Mouse (Mus musculus) CH12.LX (cell line): ENCODE measurements around the gene Rpusd4. TPM values are rescaled to one million over a fixed set of nuclear protein-coding genes. Genes with fewer than 3 reads are reported as not detected.

Source experiments
- DNase-seq: peaks from one replicate; pipeline ENCODE4 v3.0.0-alpha.2; 2013; ENCODE audit errors: extremely low read depth
- H3K27ac ChIP-seq: 2 replicates; pipeline ENCODE4 v1.5.1; 2012; ENCODE audit warnings: low read depth, mild to moderate bottlenecking, control low read depth, moderate library complexity; ENCODE audit not compliant: insufficient read depth
- H3K27me3 ChIP-seq: replicated peaks from 2 replicates; pipeline ENCODE3; 2012; ENCODE audit warnings: inconsistent platforms
- H3K36me3 ChIP-seq, 2 experiments: replicated peaks in 1 of 2; 2 replicates each; pipeline versions ENCODE3 to v1.6.1; 2012; ENCODE audit warnings: inconsistent platforms in 1 of 2, low read length in 1 of 2, mild to moderate bottlenecking in 1 of 2, mixed read lengths in 1 of 2, moderate library complexity in 1 of 2; ENCODE audit not compliant: control insufficient read depth in 1 of 2, insufficient read depth in 1 of 2
- H3K4me1 ChIP-seq, 2 experiments: 2 replicates each; pipeline ENCODE4 v1.6.1; 2012; ENCODE audit warnings: inconsistent platforms in 1 of 2, moderate library complexity in 1 of 2; ENCODE audit not compliant: insufficient read depth in 2 of 2, control insufficient read depth in 1 of 2
- H3K4me2 ChIP-seq: 2 replicates; pipeline ENCODE4 v1.6.1; 2012; ENCODE audit warnings: low read depth, mild to moderate bottlenecking, control low read depth; ENCODE audit not compliant: poor library complexity, insufficient read depth, severe bottlenecking
- H3K4me3 ChIP-seq, 3 experiments: fragments of 150-350 bp in 1 of 3; sonication (generic) in 1 of 3; replicated peaks in 1 of 3; 2 replicates each; pipeline versions ENCODE3 to v1.5.1; 2011 to 2012; ENCODE audit warnings: low read depth in 2 of 3, low read length in 2 of 3, mild to moderate bottlenecking in 2 of 3, moderate library complexity in 2 of 3, control low read depth in 1 of 3, improper control_type of control experiment in 1 of 3, inconsistent platforms in 1 of 3, mixed read lengths in 1 of 3; ENCODE audit not compliant: poor library complexity in 1 of 3
- H3K79me2 ChIP-seq: replicated peaks from 2 replicates; pipeline ENCODE4 v1.6.1; 2012; ENCODE audit warnings: mild to moderate bottlenecking, moderate library complexity; ENCODE audit not compliant: control insufficient read depth, poor library complexity, insufficient read depth, severe bottlenecking; ENCODE audit errors: extremely low read depth
- H3K9ac ChIP-seq: 2 replicates; pipeline ENCODE4 v1.6.1; 2012; ENCODE audit warnings: low read depth, mild to moderate bottlenecking, control low read depth, moderate library complexity; ENCODE audit not compliant: insufficient read depth
- H3K9me3 ChIP-seq: replicated peaks from 2 replicates; pipeline ENCODE3; 2012; ENCODE audit warnings: low read length, inconsistent platforms, mixed read lengths
- BHLHE40 ChIP-seq: IDR thresholded peaks from 2 replicates; pipeline ENCODE4 v1.6.1; 2011; ENCODE audit warnings: mild to moderate bottlenecking, low read depth, low read length, improper control_type of control experiment
- CHD1 ChIP-seq: IDR thresholded peaks from 2 replicates; pipeline ENCODE4 v1.6.1; 2012; ENCODE audit warnings: low read depth, low read length, improper control_type of control experiment, inconsistent platforms
- EP300 ChIP-seq: IDR thresholded peaks from 2 replicates; pipeline ENCODE4 v1.6.1; 2011; ENCODE audit warnings: low read length, improper control_type of control experiment
- GABPA ChIP-seq: IDR thresholded peaks from 2 replicates; pipeline ENCODE4 v1.6.1; 2012; ENCODE audit warnings: low read depth, low read length, improper control_type of control experiment, inconsistent platforms; ENCODE audit not compliant: insufficient replicate concordance
- HCFC1 ChIP-seq: IDR thresholded peaks from 2 replicates; pipeline ENCODE4 v1.6.1; 2012; ENCODE audit warnings: low read depth, mild to moderate bottlenecking, inconsistent platforms, low read length, improper control_type of control experiment
- JUN ChIP-seq: IDR thresholded peaks from 2 replicates; pipeline ENCODE4 v1.6.1; 2011; ENCODE audit warnings: low read depth, mild to moderate bottlenecking, low read length, improper control_type of control experiment, moderate library complexity; ENCODE audit not compliant: insufficient read depth
- MAZ ChIP-seq: IDR thresholded peaks from 2 replicates; pipeline ENCODE4 v1.6.1; 2012; ENCODE audit warnings: low read depth, mild to moderate bottlenecking, inconsistent platforms, low read length, improper control_type of control experiment, moderate library complexity
- MEF2A ChIP-seq: IDR thresholded peaks from 2 replicates; pipeline ENCODE4 v1.6.1; 2014; ENCODE audit warnings: low read depth, mild to moderate bottlenecking, inconsistent platforms, low read length, improper control_type of control experiment, borderline replicate concordance
- MYC ChIP-seq: IDR thresholded peaks from 2 replicates; pipeline ENCODE4 v1.6.1; 2011; ENCODE audit warnings: low read depth, mild to moderate bottlenecking, improper control_type of control experiment, low read length
- NRF1 ChIP-seq: IDR thresholded peaks from 2 replicates; pipeline ENCODE4 v1.6.1; 2014; ENCODE audit warnings: low read depth, mild to moderate bottlenecking, inconsistent platforms, low read length, improper control_type of control experiment, moderate library complexity
- SIN3A ChIP-seq: IDR thresholded peaks from 2 replicates; pipeline ENCODE4 v1.6.1; 2012; ENCODE audit warnings: low read length, improper control_type of control experiment, inconsistent platforms
- SMC3 ChIP-seq: IDR thresholded peaks from 2 replicates; pipeline ENCODE4 v1.6.1; 2011; ENCODE audit warnings: low read depth, low read length, improper control_type of control experiment
- UBTF ChIP-seq: IDR thresholded peaks from 2 replicates; pipeline ENCODE4 v1.6.1; 2012; ENCODE audit warnings: low read depth, mild to moderate bottlenecking, inconsistent platforms, low read length, improper control_type of control experiment, moderate library complexity
- USF1 ChIP-seq: IDR thresholded peaks from 2 replicates; pipeline ENCODE4 v1.6.1; 2014; ENCODE audit warnings: low read depth, mild to moderate bottlenecking, inconsistent platforms, low read length, improper control_type of control experiment
- ZMIZ1 ChIP-seq: IDR thresholded peaks from 2 replicates; pipeline ENCODE4 v1.6.1; 2012; ENCODE audit warnings: low read depth, mild to moderate bottlenecking, inconsistent platforms, low read length, improper control_type of control experiment
- dilution Hi-C: fragments of 300-500 bp; cut with MboI; formaldehyde crosslinking; loops from 2 replicates; pipeline ENCODE4 v1.14.3; 2020; ENCODE audit warnings: low sequenced_read_pairs; ENCODE audit not compliant: extremely low pct_unique_long_range_greater_than_20kb, extremely low pct_ligation_motif_present
- in situ Hi-C: fragments of 300-500 bp; cut with MboI; formaldehyde crosslinking; loops from 3 replicates; pipeline ENCODE4 v1.14.3; 2019; ENCODE audit warnings: low sequenced_read_pairs, low pct_ligation_motif_present, low pct_unique_long_range_greater_than_20kb, mixed read lengths
- polyA plus RNA-seq: library from polyadenylated mRNA; unstranded; fragments of >175 nt; gene quantifications from 2 replicates; pipeline ENCODE4 v1.2.1, GENCODE M21; 2012; ENCODE audit warnings: low read depth; ENCODE audit not compliant: insufficient read length
- total RNA-seq, 2 experiments: library from RNA; depleted of rRNA; stranded (reverse); fragments of 300-350 nt in 1 of 2; fragments of >200 nt in 1 of 2; gene quantifications; 2 replicates each; pipeline ENCODE4 v1.2.3; 2012 to 2014

Gene Rpusd4
- total and polyA plus RNA-seq, 3 experiments, result 21.7 to 29.5 (median 27.3) TPM

DNA sequence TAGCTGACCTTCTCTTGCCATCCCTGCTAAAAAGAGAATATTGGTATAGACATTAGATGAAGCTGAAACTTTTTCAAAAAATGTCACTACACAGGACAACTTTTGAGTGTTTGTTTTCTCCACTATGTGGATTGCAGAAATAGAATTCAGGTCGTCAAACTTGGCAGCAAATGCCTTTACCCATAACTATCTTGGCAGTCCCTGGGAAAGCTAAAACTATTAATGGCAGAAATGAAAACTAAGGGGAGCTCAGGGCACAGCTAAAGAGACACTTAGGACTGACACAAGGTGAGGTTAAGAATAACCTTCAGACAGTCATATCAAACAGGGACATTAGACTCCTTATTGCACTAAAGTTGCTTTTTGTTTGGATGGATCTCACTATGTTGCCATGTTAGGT is 49.7 kb upstream of the Rpusd4 start:
- DNase-seq, result no peak
- no peak overlapping the region for H3K27ac ChIP-seq
- H3K4me2 ChIP-seq, result no peak overlapping the region
- dilution Hi-C loops, result no loop called here
- H3K36me3 ChIP-seq, result peaks cover 52 to 82% of the 10 kb centered on the region in 2 experiments
- TF ChIP-seq CHD1 (no peak), USF1 (no peak), HCFC1 (no peak), SIN3A (no peak), UBTF (no peak), ZMIZ1 (no peak), MEF2A (no peak)
- no peak overlapping the region for H3K4me3 ChIP-seq
- H3K27me3 ChIP-seq, result no peaks in the 10 kb centered on the region
- peaks cover 2% of the 10 kb centered on the region; the same call in 1 of the 2 replicates for H3K79me2 ChIP-seq
- in situ Hi-C loops, result no loop called here
- H3K9me3 ChIP-seq, result no peaks in the 10 kb centered on the region
- H3K9ac ChIP-seq, result no peak overlapping the region
- no peaks in the 10 kb centered on the region for H3K4me1 ChIP-seq

DNA sequence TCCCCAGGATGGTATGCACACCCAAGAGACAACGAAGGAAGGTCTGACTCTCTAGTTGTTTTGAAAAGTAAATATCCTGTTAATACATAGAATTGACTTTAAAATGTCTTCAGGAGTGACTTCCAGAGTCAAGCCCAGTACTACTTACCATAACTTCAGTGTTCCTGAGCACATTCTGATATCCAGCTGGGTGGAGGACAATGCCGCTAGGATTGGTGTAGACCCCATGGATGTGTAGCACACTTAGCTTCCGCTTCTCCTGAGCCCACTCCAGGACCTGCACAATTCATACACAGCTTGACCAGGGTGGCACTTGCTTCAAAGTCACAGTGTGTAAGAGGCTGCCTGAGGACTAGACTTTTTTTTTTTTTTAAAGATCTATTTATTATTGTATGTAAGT is 44.2 kb upstream of the Rpusd4 start:
- in situ Hi-C loops (no loop called here), dilution Hi-C loops (no loop called here)

DNA sequence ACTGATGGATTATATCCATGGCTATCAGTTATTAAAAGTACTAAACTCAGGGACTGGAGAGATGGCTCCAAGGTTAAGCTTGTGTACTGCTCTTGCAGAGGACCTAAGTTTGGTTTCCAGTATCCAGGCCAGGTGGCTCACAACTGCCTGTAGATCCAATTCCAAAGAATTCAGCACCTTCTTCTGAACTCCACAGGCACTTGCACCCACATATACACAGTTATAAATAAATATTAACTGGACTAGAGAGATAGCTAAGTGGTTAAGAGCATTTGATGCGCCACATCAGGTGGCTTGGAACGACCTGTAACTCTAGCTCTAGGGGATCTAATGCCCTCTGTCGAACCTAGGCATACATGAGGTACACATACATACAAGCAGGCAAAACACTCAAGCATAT is 39.0 kb upstream of the Rpusd4 start:
- Histone ChIP-seq H3K4me1 (no peaks in the 10 kb centered on the region), H3K4me2 (no peak overlapping the region), H3K27ac (no peak overlapping the region), H3K9ac (no peak overlapping the region), H3K9me3 (no peaks in the 10 kb centered on the region), H3K36me3 (peaks cover 14 to 61% of the 10 kb centered on the region in 2 experiments), H3K27me3 (no peaks in the 10 kb centered on the region), H3K4me3 (no peak overlapping the region), H3K79me2 (no peaks in the 10 kb centered on the region)
- in situ Hi-C loops (no loop called here), dilution Hi-C loops (no loop called here)
- no peak for DNase-seq
- no peak for TF ChIP-seq MAZ
- no peak for TF ChIP-seq SIN3A
- TF ChIP-seq NRF1, result no peak
- TF ChIP-seq EP300, result no peak

More for the DNA sequence above, 44.2 kb upstream of the Rpusd4 start:
- H3K36me3 ChIP-seq, result peaks cover 18 to 68% of the 10 kb centered on the region in 2 experiments
- H3K4me2 ChIP-seq, result no peak overlapping the region
- H3K27ac ChIP-seq, result no peak overlapping the region
- H3K9ac ChIP-seq, result no peak overlapping the region
- H3K27me3 ChIP-seq, result no peaks in the 10 kb centered on the region
- no peaks in the 10 kb centered on the region for H3K4me1 ChIP-seq
- no peak overlapping the region for H3K4me3 ChIP-seq
- TF ChIP-seq GABPA (no peak), SMC3 (no peak), BHLHE40 (no peak), MYC (no peak), NRF1 (no peak), JUN (no peak)
- H3K79me2 ChIP-seq, result no peaks in the 10 kb centered on the region
- H3K9me3 ChIP-seq, result no peaks in the 10 kb centered on the region
- DNase-seq, result no peak
